Mouse (Mus musculus) fat pad, adult 2 months (tissue): ENCODE results near the gene Mllt1.
A peak's percentile ranks its signal among the peaks of the same experiment; 100 is the strongest.

Experiments used
- DNase-seq: peaks from one replicate; pipeline ENCODE4 v3.0.0-alpha.2; 2011; ENCODE audit warnings: low read depth, low spot score; ENCODE audit errors: extremely low read depth

Gene Mllt1

GRCm38 (mm10) chr17:56884331-56884730 lies 50.9 kb downstream of the Mllt1 start:
- peak; percentile 30 for DNase-seq

- no peak for DNase-seq
Measured at GRCm38 (mm10) chr17:56883612-56884011, 51.6 kb downstream of the Mllt1 start.

- peak; percentile 77 for DNase-seq
Measured at GRCm38 (mm10) chr17:56877426-56877825, 57.8 kb downstream of the Mllt1 start.

GRCm38 (mm10) chr17:56876981-56877380 lies 58.2 kb downstream of the Mllt1 start:
- DNase-seq: no peak

GRCm38 (mm10) chr17:56876465-56876864 lies 58.8 kb downstream of the Mllt1 start:
- no peak for DNase-seq

GRCm38 (mm10) chr17:56874936-56875651 lies 60.1 kb downstream of the Mllt1 start, which contains the start of gene 1700061G19Rik:
1700061G19Rik (plus strand) TSS chr17:56875477.
- no peak for DNase-seq

- DNase-seq: no peak
Measured at GRCm38 (mm10) chr17:56874237-56874636, 61.0 kb downstream of the Mllt1 start, which contains the start of gene Acsbg2. Acsbg2 (minus strand) TSS chr17:56874447.

- no peak for DNase-seq
Measured at GRCm38 (mm10) chr17:56872512-56872911, 62.7 kb downstream of the Mllt1 start.

- no peak for DNase-seq
Measured at GRCm38 (mm10) chr17:56871767-56872166, 63.4 kb downstream of the Mllt1 start.

- no peak for DNase-seq
Measured at GRCm38 (mm10) chr17:56870287-56870953, 64.8 kb downstream of the Mllt1 start.

- no peak for DNase-seq
Measured at GRCm38 (mm10) chr17:56869481-56869977, 65.7 kb downstream of the Mllt1 start.

GRCm38 (mm10) chr17:56866071-56866470 lies 69.1 kb downstream of the Mllt1 start:
- no peak for DNase-seq

- DNase-seq: no peak
Measured at GRCm38 (mm10) chr17:56861197-56861596, 74.0 kb downstream of the Mllt1 start.

GRCm38 (mm10) chr17:56858922-56859321 lies 76.3 kb downstream of the Mllt1 start:
- DNase-seq: no peak

GRCm38 (mm10) chr17:56858216-56858615 lies 77.0 kb downstream of the Mllt1 start:
- no peak for DNase-seq

- no peak for DNase-seq
Measured at GRCm38 (mm10) chr17:56855421-56855820, 79.8 kb downstream of the Mllt1 start.

GRCm38 (mm10) chr17:56851167-56851566 lies 84.0 kb downstream of the Mllt1 start:
- DNase-seq: no peak

- no peak for DNase-seq
Measured at GRCm38 (mm10) chr17:56849710-56850109, 85.5 kb downstream of the Mllt1 start.

GRCm38 (mm10) chr17:56848785-56849184 lies 86.4 kb downstream of the Mllt1 start:
- no peak for DNase-seq

GRCm38 (mm10) chr17:56843678-56844077 lies 91.5 kb downstream of the Mllt1 start:
- no peak for DNase-seq
